Mouse (Mus musculus) erythroblast, embryonic 14.5 days (primary cell): ENCODE measurements around the gene Slc35f5. TPM values are rescaled to one million over a fixed set of nuclear protein-coding genes. Genes with fewer than 3 reads are reported as not detected.
"Not testable (repeated sequence)": the region's sequence is repeated elsewhere in the genome, so short reads cannot be mapped to it uniquely, and the experiment has no call there.

Source experiments
- H3K27me3 ChIP-seq: 2 replicates; pipeline ENCODE4 v1.6.1; 2012; ENCODE audit warnings: inconsistent platforms; ENCODE audit not compliant: control insufficient read depth
- H3K36me3 ChIP-seq: 2 replicates; pipeline ENCODE4 v1.6.1; 2012; ENCODE audit warnings: mild to moderate bottlenecking, inconsistent platforms; ENCODE audit not compliant: control insufficient read depth
- H3K4me1 ChIP-seq: 2 replicates; pipeline ENCODE4 v1.6.1; 2012; ENCODE audit warnings: inconsistent platforms; ENCODE audit not compliant: control insufficient read depth
- H3K4me3 ChIP-seq: replicated peaks from 2 replicates; pipeline ENCODE3; 2012; ENCODE audit warnings: moderate library complexity, mild to moderate bottlenecking, inconsistent platforms
- H3K9me3 ChIP-seq: 2 replicates; pipeline ENCODE4 v1.6.1; 2012; ENCODE audit warnings: low read length, inconsistent platforms, mixed read lengths; ENCODE audit not compliant: control insufficient read depth
- GATA1 ChIP-seq: IDR thresholded peaks from 2 replicates; pipeline ENCODE4 v1.6.1; 2012; ENCODE audit warnings: low read length, inconsistent platforms, mixed read lengths
- TAL1 ChIP-seq: IDR thresholded peaks from 3 replicates; pipeline ENCODE4 v1.6.1; 2012; ENCODE audit warnings: low read length, inconsistent platforms, mixed read lengths
- polyA plus RNA-seq: library from polyadenylated mRNA; stranded (reverse); fragments of >175 nt; gene quantifications from 2 replicates; pipeline ENCODE4 v1.2.3, GENCODE M21; 2012

Slc35f5 gene
- polyA plus RNA-seq, result not detected in 2 replicates

DNA sequence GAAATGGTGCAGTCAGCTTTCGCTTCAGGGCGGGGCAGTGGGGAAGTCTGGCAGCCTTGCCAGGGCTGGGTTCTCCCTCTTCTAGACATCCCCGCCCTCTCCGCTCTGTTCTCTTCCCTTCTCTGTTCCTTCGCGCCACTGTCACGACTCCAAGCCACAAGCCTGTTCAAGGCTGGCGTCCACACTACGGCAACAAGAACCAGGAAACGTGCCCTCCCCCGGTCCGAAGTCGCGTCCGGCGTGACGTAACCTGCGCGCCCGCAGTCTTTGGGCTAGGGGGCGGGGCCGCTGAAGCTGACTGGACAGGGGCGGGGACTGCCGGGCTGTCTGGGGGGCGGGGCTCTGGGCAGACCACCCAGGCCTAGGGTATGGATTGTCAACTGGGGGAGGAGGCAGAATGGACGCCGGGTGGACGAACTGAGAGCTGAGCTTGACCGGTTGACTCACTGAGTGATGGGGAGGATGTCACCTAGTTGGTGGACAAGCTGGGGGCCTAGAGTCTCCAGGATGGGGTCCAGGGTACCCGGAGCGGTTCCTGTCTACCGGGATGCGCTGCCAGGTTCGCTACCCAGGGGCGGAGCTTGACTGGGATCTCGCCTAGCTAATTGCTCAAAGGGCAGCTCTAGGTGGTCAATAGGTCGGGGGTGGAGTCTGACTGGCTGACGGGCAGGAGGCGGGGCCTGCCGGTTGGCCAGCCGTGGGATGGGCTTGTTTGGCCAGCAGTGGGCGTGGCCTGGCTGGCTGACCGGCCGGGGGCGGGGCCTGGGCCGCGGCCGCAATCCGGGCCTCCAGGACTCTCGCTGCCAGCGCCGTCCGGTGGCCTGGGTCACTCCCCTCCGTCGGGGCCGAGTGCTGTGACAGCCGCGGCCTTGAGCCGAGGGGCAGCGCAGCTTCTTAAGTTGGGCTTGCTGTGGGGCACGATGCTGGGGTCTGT lies at the start of gene Slc35f5:
Gene Slc35f5 (plus strand): TSS at position 337 of the 934 bp plus-strand sequence.
- H3K4me3 ChIP-seq, result peak within 1 kb of the TSS; percentile 72
- H3K27me3 ChIP-seq, result no peaks in the 10 kb centered on the region
- no peaks in the 10 kb centered on the region for H3K9me3 ChIP-seq

DNA sequence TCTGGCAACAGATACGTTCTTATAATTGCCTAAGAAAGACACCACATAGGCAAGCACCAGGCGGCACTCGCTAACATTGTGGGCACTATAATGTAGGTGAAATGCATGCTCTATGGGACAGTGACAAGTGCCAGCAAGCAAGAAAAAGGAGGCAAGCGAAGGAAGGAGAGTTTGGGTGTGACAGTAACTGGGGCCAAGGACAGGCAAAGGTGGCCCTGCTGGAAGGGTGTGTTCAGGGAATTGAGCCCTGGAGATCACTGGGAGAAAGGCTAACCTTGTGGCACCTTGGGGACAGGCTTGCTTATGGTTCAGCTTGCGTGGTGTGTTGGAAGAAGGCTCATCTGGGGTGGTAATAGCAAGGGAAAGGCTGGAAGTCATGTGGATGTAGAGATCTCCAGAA lies 45.7 kb upstream of the Slc35f5 start:
- H3K9me3 ChIP-seq, result no peaks in the 10 kb centered on the region
- no peaks in the 10 kb centered on the region for H3K4me1 ChIP-seq
- TF ChIP-seq GATA1 (no peak), TAL1 (no peak)
- H3K4me3 ChIP-seq, result no peak overlapping the region
- H3K36me3 ChIP-seq, result no peaks in the 10 kb centered on the region
- H3K27me3 ChIP-seq, result no peaks in the 10 kb centered on the region

More for the DNA sequence above, at the start of gene Slc35f5:
- Histone ChIP-seq H3K4me1 (peaks cover 22% of the 10 kb centered on the region), H3K36me3 (no peaks in the 10 kb centered on the region; the same call in 1 of the 2 replicates)
- TF ChIP-seq TAL1 (no peak), GATA1 (no peak)

DNA sequence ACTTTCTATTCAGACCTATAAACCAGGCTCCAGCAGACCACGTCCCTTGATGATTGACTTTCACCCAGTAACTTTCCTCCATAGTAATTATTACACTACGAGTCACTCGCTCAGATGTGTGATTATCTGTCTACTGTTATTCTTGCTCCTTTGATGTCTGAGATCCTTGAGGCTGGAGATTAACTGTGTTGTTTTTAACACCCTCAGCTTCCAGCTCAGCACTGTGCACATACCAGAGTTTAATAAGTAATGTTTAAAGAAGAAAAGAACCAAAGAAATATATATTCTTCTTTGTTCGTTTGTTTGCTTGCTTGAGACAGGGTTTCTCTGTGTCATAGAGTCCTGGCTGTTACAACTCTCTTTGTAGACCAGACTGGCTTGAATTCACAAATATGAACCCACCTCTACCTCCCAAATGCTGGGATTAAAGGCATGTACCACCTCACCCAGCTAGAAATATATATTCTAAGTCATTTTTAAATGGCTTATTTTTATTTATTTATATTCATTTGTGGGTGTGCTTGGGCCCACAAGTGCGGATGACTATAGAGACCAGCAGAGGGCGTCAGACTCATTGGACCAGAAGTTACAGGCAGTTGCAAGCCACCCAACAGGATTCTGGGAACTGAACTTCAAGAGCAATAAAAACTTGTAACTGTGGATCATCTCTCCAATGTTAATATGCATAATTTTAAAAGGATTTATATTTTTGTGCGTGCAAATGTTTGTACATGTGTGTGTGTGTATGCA lies 43.3 kb upstream of the Slc35f5 start:
- Histone ChIP-seq H3K27me3 (no peaks in the 10 kb centered on the region), H3K9me3 (no peaks in the 10 kb centered on the region), H3K36me3 (no peaks in the 10 kb centered on the region), H3K4me1 (no peaks in the 10 kb centered on the region), H3K4me3 (no peak overlapping the region)
- TF ChIP-seq GATA1, result no peak
- no peak for TF ChIP-seq TAL1

DNA sequence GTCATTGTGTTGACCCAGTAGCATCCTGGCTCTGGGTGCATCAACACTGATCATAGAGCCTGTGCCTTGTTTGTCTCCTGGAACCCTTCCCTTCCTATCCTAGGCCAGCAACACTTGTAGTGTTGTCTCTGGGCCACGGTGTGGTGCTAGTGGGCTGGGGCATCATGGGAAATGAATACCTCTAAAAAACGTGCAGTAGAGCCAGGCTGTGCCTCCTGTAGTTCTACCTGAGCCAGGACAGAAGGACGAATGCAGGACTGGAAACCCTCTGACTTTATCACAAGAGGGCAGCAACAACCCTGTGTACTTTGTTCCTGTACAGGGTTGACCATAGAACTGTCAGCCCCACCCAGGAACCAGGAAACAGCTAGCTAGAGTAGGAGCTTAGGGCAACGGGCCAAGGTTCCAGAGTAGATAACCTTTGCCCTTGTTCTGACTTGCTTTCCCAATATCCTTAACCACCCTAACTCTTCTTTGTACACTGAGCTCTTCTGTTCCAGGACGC lies 41.2 kb upstream of the Slc35f5 start:
- Histone ChIP-seq H3K4me1 (no peaks in the 10 kb centered on the region), H3K27me3 (no peaks in the 10 kb centered on the region), H3K9me3 (no peaks in the 10 kb centered on the region), H3K4me3 (no peak overlapping the region), H3K36me3 (no peaks in the 10 kb centered on the region)
- TF ChIP-seq GATA1, result no peak
- no peak for TF ChIP-seq TAL1

DNA sequence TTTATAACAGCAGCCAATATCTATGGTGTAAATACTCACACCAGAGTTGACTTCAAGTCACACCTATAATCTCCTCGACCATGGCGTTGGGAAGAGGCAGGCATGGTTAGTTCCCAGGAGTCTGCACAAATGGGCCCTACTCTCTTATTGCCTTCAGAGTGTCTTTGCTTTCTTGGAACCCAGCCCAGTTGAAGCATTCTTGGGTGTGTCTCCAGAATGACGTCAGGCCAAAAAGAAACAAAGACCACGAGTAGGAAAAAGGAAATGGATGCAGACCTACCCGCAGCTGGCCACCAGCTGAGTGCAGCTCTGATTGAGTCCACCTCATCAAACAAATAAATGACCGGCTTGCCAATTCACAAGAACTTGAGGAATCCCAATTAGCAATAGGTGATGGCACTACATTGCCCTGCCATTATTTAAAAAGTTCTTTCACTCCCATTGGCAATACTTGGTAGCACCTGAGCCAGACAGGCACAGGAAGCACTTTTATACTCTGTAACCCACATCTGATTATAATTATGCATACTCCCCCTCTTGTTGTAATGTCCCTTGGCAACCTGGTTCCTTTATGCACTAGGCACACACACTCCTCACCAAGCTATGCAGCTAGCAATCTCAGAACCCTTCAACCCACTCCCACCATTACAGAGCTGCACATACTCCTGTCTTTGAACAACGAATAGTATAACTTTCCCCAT lies 34.3 kb upstream of the Slc35f5 start:
- H3K27me3 ChIP-seq, result no peaks in the 10 kb centered on the region
- H3K9me3 ChIP-seq, result no peaks in the 10 kb centered on the region
- TF ChIP-seq TAL1, result no peak
- TF ChIP-seq GATA1, result no peak
- no peak overlapping the region for H3K4me3 ChIP-seq
- no peaks in the 10 kb centered on the region for H3K4me1 ChIP-seq
- H3K36me3 ChIP-seq, result no peaks in the 10 kb centered on the region

DNA sequence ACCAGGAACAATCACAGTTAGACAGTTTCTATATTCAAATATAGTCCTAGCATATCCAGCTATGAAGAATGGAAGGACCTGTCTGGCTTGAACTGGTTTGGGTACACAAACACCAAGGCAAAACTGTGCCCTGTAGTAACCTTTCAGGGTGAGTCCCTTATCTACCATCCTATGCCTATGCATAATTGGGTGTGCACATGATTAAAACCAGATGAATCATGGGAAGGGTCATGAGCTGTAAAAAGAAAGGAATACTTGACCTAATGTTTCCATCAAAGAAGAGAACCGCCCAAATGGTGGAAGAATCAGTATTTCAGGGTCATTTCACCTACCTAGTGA lies 33.8 kb upstream of the Slc35f5 start:
- H3K4me3 ChIP-seq, result no peak overlapping the region
- no peaks in the 10 kb centered on the region for H3K27me3 ChIP-seq
- no peaks in the 10 kb centered on the region for H3K36me3 ChIP-seq
- TF ChIP-seq TAL1, result no peak
- TF ChIP-seq GATA1, result no peak
- no peaks in the 10 kb centered on the region for H3K4me1 ChIP-seq
- H3K9me3 ChIP-seq, result no peaks in the 10 kb centered on the region

DNA sequence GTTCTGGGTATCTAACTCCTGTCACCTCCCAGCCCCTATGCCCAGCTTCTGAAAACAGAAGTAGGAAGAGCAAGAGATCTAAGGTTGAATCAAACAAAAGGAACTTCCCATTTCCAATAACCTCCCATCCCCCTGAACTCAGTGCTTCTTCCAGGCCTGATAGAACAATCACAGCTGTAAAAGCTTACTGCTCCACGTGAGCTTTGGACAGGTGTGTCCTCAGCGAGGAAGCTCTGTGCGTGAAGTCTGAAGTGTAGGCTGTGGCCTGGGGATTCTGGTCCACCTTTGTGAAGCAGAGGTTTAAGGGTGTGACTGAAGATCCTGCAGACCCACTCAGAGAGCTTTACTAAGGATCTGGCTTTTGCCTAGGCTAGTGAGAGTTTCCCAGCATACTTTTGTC lies 33.0 kb upstream of the Slc35f5 start:
- Histone ChIP-seq H3K27me3 (no peaks in the 10 kb centered on the region), H3K9me3 (no peaks in the 10 kb centered on the region), H3K4me3 (no peak overlapping the region), H3K4me1 (no peaks in the 10 kb centered on the region), H3K36me3 (no peaks in the 10 kb centered on the region)
- TF ChIP-seq GATA1 (no peak), TAL1 (no peak)

DNA sequence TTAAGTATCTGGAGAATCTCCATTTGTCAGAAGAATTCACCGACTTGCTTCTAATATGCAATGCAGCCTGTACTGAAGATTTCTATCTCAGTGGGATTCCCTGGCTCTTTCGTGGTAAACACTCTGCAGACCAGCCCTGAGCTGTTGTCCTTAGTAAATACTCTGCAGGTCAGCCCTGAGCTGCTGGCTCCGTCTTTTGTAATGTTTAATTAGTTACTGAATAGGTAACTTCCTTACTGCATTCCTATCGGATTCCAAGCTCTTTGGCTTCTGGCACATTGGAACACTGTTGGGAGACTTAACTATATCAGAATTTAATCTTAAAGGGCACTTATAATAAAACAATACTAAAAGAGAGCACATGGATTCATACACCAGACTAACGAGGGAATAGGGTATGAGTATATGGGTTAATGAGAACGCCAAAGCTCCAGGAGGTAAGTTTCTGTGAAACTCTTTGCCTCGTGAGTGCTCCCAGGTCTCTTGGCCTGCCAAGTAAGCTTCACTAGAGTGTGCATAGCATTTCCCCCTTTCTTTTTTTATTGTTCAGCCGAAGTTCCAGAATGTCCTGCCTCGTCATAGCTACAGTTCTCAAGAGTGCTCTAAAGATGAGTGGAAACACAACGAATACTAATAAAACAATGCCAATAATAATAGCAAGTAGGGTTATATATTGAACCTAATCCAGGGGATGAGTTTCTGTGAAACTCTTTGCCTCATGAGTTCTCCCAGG lies 27.0 kb upstream of the Slc35f5 start:
- H3K9me3 ChIP-seq, H3K27me3 ChIP-seq, H3K4me1 ChIP-seq, H3K4me3 ChIP-seq, H3K36me3 ChIP-seq: not testable (repeated sequence)
